Mouse (Mus musculus) gastrocnemius, adult 8-10 months (tissue): ENCODE measurements around the gene Abl2. TPM values are rescaled to one million over a fixed set of nuclear protein-coding genes. Genes with fewer than 3 reads are reported as not detected.

ENCODE experiments used
- DNase-seq, 2 experiments: peaks; one replicate each; pipeline ENCODE4 v3.0.0; 2022; ENCODE audit warnings: low spot score in 2 of 2
- total RNA-seq, 4 experiments: library from RNA; stranded (reverse); gene quantifications; 2 replicates each; pipeline ENCODE4 v1.2.4; 2022

Gene Abl2
- total RNA-seq, 4 experiments from 2014 or later = 20.6 to 27.5 (median 24.7) TPM

DNA sequence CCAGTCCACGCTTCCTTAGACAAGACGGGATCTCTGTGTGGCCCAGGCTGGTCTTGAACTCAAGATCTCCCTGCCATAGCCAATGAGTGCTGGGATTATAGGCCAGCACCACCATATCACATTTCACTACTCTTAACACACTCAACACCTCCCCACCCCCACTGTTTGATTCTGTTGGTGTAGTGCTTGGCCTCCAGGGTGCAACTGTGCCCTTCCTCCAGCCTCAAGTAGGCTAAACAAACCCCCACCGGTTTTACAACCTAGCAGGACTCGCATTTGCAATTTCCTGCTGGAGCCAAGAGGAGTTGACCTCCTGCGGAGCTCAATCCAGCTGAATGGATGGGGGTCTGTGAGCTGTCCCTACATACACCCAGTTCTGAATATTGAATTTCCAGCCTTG, 110.0 kb downstream of the Abl2 start:
- DNase-seq = no peak

DNA sequence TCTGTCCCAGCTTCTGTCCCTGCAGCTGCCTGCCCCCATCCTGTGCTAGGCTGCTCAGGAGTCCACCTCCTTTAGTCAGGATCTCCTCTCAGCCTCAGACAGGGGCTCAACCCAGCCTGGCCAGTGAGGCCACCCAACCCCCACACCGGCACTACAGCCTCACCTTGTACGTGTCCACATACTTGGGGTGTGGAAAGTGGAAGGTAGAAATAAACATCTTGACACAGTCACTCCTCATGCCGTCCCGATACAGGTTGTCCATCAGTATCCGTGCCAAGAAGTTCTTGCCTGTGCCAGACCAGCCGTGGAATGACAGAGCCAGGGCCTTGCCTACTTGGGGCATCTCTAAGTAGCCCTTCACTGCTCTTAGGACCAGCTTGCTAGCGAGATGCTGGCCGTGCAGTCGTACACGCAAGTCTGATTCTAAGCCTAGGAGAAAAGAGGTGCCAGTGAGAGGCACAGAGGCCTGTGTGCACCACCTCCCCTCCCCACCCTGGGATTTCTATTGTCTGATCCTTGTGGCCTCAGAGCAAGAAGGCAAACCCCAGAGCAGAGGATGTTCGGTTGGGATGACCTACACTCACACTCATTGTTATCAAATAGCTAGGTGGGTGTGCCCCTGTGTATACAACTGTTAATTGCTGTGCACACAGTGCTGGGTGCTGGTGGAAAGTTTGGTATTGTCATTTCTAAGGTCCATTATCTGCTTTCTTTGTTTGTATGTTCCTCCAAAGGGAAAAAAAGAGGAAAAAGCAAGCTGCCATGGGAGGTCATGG, 110.8 kb downstream of the Abl2 start:
- no peak for DNase-seq

DNA sequence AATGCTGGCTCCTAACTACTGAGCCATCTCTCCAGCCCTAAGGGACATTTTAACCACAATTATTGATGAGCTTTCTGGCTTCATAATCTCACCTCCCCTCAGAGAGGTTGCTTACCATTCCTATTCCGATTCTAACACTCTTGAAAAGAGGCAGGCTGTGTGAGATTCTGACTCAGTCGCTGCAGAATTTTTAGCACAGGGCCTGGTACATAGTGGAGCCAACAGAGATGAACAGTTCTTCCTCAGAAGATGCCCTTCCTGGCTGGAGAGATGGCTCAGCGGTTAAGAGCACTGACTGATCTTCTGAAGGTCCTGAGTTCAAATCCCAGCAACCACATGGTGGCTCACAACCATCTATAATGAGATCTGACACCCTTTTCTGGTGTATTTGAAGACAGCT, 113.3 kb downstream of the Abl2 start:
- no peak for DNase-seq

DNA sequence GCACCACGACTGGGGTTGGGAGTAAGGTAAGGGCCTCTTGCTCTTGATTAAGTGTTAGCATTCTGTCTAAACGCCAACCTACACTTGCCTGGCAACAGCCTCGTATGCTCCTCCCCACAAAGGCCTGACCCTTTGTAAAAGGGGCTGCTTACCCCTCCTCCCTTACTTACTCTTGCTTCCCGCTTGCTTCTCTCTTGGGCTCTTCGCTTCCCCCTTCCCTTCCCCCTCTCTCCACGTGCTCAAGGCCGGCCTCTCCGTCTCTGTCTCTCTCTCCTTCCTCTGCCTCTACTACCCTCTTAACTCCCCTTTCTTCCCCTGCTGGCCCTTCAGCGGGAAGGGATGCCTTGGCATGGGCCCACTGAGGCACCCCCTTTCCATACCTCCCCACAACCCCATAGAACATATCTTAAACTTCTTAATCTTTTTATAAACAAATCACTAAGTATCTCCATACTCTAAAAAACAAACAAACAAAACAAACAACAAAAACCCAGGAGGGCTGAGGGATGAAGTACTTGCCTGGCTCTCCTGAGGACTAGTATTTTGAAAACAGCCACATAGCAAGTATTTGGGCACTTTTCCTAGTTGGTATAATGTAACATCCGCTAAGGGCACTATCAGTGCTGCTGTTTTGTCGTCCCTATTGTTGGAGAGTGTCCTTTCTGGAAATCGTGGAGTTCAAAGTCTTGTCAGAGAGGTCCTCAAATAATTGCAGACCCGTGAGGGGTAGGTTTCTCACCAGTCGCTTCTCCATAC, 114.3 kb downstream of the Abl2 start:
- no peak for DNase-seq

DNA sequence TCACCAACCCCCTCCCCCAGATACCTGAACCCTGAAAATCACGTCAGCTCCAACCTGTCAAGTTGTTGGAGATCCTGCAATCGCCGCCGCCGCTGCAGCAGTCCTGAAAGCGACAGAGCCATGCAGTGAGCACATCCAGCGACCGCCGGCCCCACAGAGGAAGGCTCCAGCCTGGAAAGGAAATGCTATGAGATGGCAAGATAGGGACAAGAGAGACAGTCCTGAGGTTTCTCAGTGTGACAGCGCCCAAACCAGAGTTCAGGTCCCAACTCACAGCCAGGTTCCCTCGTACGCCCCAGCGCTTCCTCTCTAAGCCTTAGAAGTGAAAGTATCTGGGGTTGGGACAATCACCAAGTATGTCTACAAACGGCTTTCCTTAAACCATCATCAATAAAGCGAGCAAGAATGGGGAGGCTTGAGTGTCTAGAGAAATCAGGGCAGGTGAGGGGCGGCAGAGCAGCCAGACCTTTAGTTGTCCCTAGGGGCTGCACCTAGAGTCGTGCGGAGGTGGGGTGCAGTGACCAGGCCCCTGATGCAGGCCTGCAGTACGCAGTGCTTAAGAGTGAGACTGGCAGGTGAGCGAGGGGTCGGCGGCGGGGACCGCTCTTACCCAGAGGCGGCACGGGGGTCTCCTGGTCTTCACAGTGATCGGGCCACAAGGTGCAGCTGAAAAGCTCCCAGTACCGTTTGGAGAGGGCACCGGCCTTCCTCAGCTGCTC, 115.0 kb downstream of the Abl2 start:
- no peak for DNase-seq

DNA sequence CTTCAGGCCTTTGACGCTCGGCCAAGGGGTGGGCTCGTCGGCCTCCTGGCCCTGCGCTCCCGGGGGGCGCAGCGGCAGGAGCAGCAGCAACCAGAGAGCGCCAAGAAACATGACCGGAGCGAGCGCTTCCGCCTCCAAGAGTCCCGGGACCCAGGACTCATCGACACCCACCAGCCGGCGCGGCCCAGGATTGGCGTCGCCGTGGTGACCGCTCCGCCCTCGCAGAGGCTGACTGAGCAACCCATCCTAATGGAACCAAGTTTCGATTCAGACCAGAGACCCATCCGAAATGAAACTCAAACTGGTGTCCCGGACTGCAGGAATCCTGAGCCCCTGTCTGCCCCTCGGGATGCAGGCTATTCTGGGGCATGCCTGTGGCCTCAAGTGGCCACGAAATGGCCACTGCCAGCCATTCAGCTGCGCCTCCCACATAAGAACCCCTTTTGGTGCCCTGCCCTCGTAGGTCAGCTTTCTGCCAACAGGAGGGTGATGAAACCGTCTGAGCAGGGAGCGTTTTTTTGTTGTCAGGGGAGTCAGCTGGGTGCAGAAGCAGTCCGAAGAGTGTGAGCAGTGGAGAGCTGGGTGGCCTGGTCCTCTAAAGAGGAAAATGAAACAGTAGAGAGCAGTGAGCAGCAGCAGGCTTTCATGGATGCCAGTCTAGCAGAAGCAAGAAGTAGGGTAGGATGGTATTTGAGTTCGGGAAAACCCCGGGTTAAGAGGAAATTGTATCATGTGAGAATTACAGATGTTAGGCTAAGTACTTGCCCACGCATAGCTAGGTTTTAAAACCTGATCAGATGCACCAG, 115.8 kb downstream of the Abl2 start, which contains the start of gene Tor3a:
Tor3a (minus strand) TSS at position 162 of the 806 bp plus-strand sequence.
- DNase-seq = peak; percentile 76 to 77

DNA sequence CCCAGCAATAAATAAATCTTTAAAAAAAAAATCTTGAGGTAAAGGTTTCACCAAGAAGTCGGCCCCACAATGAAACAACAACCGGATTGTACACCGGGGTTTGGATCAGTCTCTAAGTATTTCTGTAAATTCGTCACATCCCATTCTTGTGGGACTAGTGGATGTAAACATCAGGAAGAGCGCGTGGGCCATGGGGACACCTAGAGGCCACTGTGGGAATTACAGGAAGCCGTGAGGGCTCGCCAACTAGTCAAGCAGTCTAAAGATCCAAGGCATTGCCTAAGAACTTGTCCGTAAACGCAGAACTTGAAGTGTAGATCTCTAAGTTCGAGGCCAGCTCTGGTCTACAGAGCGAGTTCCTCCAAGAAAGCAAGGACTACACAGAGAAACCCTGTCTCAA, 117.6 kb downstream of the Abl2 start:
- DNase-seq = peak in 1 of 2 experiments; percentile 46

DNA sequence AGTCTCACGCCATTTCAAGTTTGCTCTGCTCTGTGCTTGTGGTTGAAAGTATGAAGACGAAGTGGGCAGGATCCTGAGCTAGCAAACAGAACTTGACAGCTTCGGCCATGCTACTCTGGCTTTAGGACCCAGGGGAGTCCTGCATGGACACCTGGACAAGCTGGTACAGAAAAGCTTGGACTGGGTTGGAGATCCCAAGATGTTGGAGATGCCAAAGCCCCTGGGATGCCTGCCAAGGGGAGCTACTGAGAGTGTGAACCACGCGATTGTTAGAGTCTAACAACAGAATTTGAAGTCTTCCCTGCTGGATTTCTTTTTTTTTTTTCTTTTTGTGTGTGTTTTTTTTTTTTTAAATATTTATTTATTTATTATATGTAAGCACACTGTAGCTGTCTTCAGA, 118.0 kb downstream of the Abl2 start:
- DNase-seq = no peak

DNA sequence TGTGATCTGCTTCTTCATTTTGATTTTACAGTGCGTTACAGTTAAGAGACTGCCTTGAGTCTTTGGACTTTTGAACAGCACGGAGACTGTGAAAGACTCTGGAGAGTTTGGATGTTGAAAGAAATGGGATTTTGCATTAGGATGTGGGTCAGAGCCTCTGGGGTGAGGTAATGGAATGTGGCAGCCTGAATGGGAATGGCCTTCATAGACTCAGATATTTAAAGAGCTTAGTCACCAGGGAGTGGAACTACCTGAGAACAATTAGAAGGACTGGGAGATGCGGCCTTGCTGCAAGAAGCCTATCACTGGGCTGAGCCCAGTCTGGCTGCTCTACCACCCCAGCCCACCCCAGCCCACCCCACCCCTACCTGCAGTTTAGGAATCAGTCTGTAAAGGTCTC, 118.6 kb downstream of the Abl2 start:
- DNase-seq = no peak

DNA sequence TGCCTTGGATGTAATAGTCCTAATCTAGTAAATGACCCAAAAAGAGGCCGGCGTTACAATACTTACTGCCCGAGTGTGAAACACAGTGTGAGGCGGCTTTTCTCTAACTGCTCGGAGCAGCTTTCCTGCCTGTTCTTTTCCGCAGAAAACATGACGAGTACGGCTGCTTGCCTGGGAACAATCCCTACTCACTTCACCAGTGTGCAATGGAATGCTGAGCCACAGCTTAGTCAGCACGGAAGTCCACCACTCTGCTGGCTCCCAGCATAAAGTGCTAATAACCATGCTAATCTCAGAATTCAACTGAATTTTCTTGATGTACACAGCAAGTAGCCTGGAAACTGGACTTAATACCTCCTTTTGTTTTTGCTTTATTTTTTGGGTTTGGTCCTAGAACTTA, 121.0 kb downstream of the Abl2 start:
- DNase-seq = no peak

DNA sequence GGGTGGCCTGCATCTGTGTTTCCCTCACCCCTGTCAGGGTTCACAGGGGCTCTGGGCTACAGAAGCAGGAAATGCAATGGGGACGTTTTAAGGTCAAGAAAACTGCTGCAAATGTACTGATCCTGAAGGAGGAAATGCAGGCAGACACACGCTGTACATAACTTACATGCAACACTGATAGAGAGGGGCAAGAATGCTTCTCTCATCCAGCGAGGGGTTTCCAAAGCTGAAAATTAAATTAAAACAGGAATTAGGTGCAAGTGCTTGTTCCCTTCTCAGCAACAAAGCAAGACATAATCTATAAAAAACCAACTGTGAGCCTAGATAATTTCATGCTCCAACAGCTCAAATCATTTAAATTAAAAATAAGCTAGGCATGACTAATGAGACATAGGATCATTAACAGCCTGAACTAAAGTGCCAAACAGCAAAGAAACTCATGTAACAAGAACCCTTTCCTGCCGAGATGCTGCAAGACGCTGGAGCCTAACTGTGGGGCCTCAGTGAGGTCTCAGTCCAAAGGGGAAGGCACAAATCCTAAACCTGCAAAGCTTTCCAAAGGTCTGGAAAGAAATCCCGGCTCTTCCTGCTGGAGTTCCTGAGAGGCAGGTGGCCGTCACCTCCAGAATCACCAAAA, 127.6 kb downstream of the Abl2 start:
- DNase-seq = no peak

Other genes with a start within 250 kb of the Abl2 start
- not detected for gene Nphs2, start 248.1 kb upstream of the Abl2 start, total RNA-seq
- gene Gm2000, start 192.7 kb upstream of the Abl2 start, total RNA-seq = 100 to 1,000 TPM; 369 to 503 (median 449) TPM
- gene Axdnd1, start 137.6 kb upstream of the Abl2 start, total RNA-seq = not detected
- gene Soat1, start 84.5 kb upstream of the Abl2 start, total RNA-seq = 1 to 10 TPM; 2.2 to 6.3 (median 4.4) TPM
- gene Gm10031, start 34.8 kb upstream of the Abl2 start, total RNA-seq = 10 to 100 TPM; 40.9 to 54.1 (median 47.2) TPM
- gene Tor3a, start 115.6 kb downstream of the Abl2 start, total RNA-seq = 1 to 10 TPM; 2.5 to 5.3 (median 4.2) TPM
- gene Fam20b, start 160.3 kb downstream of the Abl2 start, total RNA-seq = 10 to 100 TPM; 28.2 to 50.5 (median 34.6) TPM